Mouse (Mus musculus) forebrain, embryonic 15.5 days (tissue): ENCODE measurements around the gene Tars. TPM values are rescaled to one million over a fixed set of nuclear protein-coding genes. Genes with fewer than 3 reads are reported as not detected.

ENCODE experiments used
- ATAC-seq: fragments of 200-750 bp; cut with Nextera tagmentation; replicated peaks from 2 replicates; pipeline ENCODE4 v1.8.0; 2017; ENCODE audit warnings: mild to moderate bottlenecking, moderate TSS enrichment, moderate library complexity
- H3K27ac ChIP-seq: fragments of 300-500 bp; sonication (generic); replicated peaks from 2 replicates; pipeline ENCODE4 v1.5.1; 2015; ENCODE audit warnings: mild to moderate bottlenecking, inconsistent platforms
- H3K27me3 ChIP-seq: fragments of 300-500 bp; sonication (generic); 2 replicates; pipeline ENCODE4 v1.6.1; 2015; ENCODE audit warnings: inconsistent platforms
- H3K36me3 ChIP-seq: fragments of 300-500 bp; sonication (generic); 2 replicates; pipeline ENCODE4 v1.6.1; 2015; ENCODE audit warnings: mild to moderate bottlenecking, inconsistent platforms
- H3K4me1 ChIP-seq: fragments of 300-500 bp; sonication (generic); 2 replicates; pipeline ENCODE4 v1.6.1; 2015; ENCODE audit warnings: inconsistent platforms
- H3K4me2 ChIP-seq: fragments of 300-500 bp; sonication (generic); replicated peaks from 2 replicates; pipeline ENCODE4 v1.6.1; 2015; ENCODE audit warnings: mild to moderate bottlenecking, inconsistent platforms
- H3K4me3 ChIP-seq: fragments of 300-500 bp; sonication (generic); 2 replicates; pipeline ENCODE4 v1.5.1; 2015; ENCODE audit warnings: mild to moderate bottlenecking, inconsistent platforms
- H3K9ac ChIP-seq: fragments of 300-500 bp; sonication (generic); replicated peaks from 2 replicates; pipeline ENCODE4 v1.6.1; 2015; ENCODE audit warnings: mild to moderate bottlenecking, inconsistent platforms
- H3K9me3 ChIP-seq: fragments of 300-500 bp; sonication (generic); 2 replicates; pipeline ENCODE4 v1.6.1; 2016; ENCODE audit warnings: inconsistent platforms
- WGBS: fragments of 180-500 bp; shearing (Covaris S2); methylation state at CpG from one replicate; pipeline ENCODE4 v1.1.7; 2015; ENCODE audit warnings: mixed read lengths; 5-methylcytosine and 5-hydroxymethylcytosine counted together
- polyA plus RNA-seq: library from polyadenylated mRNA; unstranded; fragments of >200 nt; fragmentation: Nextera tagmentation; extraction: Ambion mirVana; gene quantifications from 2 replicates; pipeline ENCODE4 v1.2.1, GENCODE M21; 2015

The Tars gene
- polyA plus RNA-seq: 55.4 and 56.3 TPM in 2 replicates

GRCm38 (mm10) chr15:11399356-11400067 is at the start of gene Tars:
Gene Tars (minus strand): TSS chr15:11399665.
- under 1% methylated on average over 42 of the region's 42 CpGs for WGBS
- Histone ChIP-seq H3K9ac (peak within 1 kb of the TSS; percentile 77), H3K9me3 (no peaks in the 10 kb centered on the region), H3K27ac (0 out of 2 replicates have a peak within 1 kb of the TSS, but pooled peaks have one; percentile 35), H3K36me3 (no peaks in the 10 kb centered on the region), H3K27me3 (no peaks in the 10 kb centered on the region), H3K4me2 (peak within 1 kb of the TSS; percentile 75), H3K4me1 (peaks cover 19% of the 10 kb centered on the region), H3K4me3 (peak within 1 kb of the TSS; percentile 65)
- ATAC-seq: peak; percentile 100

- H3K27me3 ChIP-seq: no peaks in the 10 kb centered on the region
- H3K4me1 ChIP-seq: no peaks in the 10 kb centered on the region
- H3K4me2 ChIP-seq: no peak overlapping the region
- H3K27ac ChIP-seq: no peak overlapping the region
- H3K9me3 ChIP-seq: no peaks in the 10 kb centered on the region
- no peaks in the 10 kb centered on the region for H3K36me3 ChIP-seq
- no peak overlapping the region for H3K9ac ChIP-seq
- no peak for ATAC-seq
- WGBS: 95% methylated on average over 4 of the region's 4 CpGs
- no peak overlapping the region for H3K4me3 ChIP-seq
Observed at GRCm38 (mm10) chr15:11437361-11437760, 37.9 kb upstream of the Tars start.

- H3K4me1 ChIP-seq: no peaks in the 10 kb centered on the region
- no peak for ATAC-seq
- no peak overlapping the region for H3K4me3 ChIP-seq
- WGBS: 93% methylated on average over 15 of the region's 15 CpGs
- H3K27ac ChIP-seq: no peak overlapping the region
- H3K27me3 ChIP-seq: no peaks in the 10 kb centered on the region
- H3K36me3 ChIP-seq: no peaks in the 10 kb centered on the region
- H3K9me3 ChIP-seq: no peaks in the 10 kb centered on the region
- H3K4me2 ChIP-seq: no peak overlapping the region
- H3K9ac ChIP-seq: no peak overlapping the region
Observed at GRCm38 (mm10) chr15:11436709-11437280, 37.3 kb upstream of the Tars start.

GRCm38 (mm10) chr15:11426899-11427298 is 27.4 kb upstream of the Tars start:
- H3K4me2 ChIP-seq: no peak overlapping the region
- 55% methylated on average over 2 of the region's 2 CpGs for WGBS

GRCm38 (mm10) chr15:11413484-11413883 is 14.0 kb upstream of the Tars start:
- H3K27me3 ChIP-seq: no peaks in the 10 kb centered on the region
- H3K36me3 ChIP-seq: no peaks in the 10 kb centered on the region
- no peak overlapping the region for H3K27ac ChIP-seq
- WGBS: 94% methylated on average over 1 of the region's 1 CpGs
- no peak overlapping the region for H3K4me3 ChIP-seq
- H3K4me2 ChIP-seq: no peak overlapping the region
- no peaks in the 10 kb centered on the region for H3K9me3 ChIP-seq
- H3K9ac ChIP-seq: no peak overlapping the region
- no peaks in the 10 kb centered on the region for H3K4me1 ChIP-seq
- ATAC-seq: no peak

More at GRCm38 (mm10) chr15:11426899-11427298, 27.4 kb upstream of the Tars start:
- ATAC-seq: no peak
- Histone ChIP-seq H3K4me3 (no peak overlapping the region), H3K9me3 (no peaks in the 10 kb centered on the region), H3K9ac (no peak overlapping the region), H3K27ac (no peak overlapping the region), H3K4me1 (no peaks in the 10 kb centered on the region), H3K36me3 (no peaks in the 10 kb centered on the region), H3K27me3 (no peaks in the 10 kb centered on the region)

- no peak for ATAC-seq
- no peak overlapping the region for H3K4me2 ChIP-seq
- WGBS: 86% methylated on average over 2 of the region's 2 CpGs
Observed at GRCm38 (mm10) chr15:11412542-11412941, 13.1 kb upstream of the Tars start.

GRCm38 (mm10) chr15:11411846-11412245 is 12.4 kb upstream of the Tars start:
- Histone ChIP-seq H3K4me3 (no peak overlapping the region), H3K27ac (no peak overlapping the region), H3K36me3 (no peaks in the 10 kb centered on the region), H3K4me2 (no peak overlapping the region), H3K9ac (no peak overlapping the region), H3K9me3 (no peaks in the 10 kb centered on the region), H3K4me1 (no peaks in the 10 kb centered on the region), H3K27me3 (no peaks in the 10 kb centered on the region)
- WGBS: 69% methylated on average over 7 of the region's 7 CpGs
- no peak for ATAC-seq

More at GRCm38 (mm10) chr15:11412542-11412941, 13.1 kb upstream of the Tars start:
- H3K36me3 ChIP-seq: no peaks in the 10 kb centered on the region
- no peaks in the 10 kb centered on the region for H3K27me3 ChIP-seq
- no peaks in the 10 kb centered on the region for H3K4me1 ChIP-seq
- no peak overlapping the region for H3K27ac ChIP-seq
- H3K9ac ChIP-seq: no peak overlapping the region
- H3K4me3 ChIP-seq: no peak overlapping the region
- no peaks in the 10 kb centered on the region for H3K9me3 ChIP-seq

- Histone ChIP-seq H3K4me3 (no peak overlapping the region), H3K4me1 (no peaks in the 10 kb centered on the region), H3K27ac (no peak overlapping the region), H3K4me2 (no peak overlapping the region), H3K27me3 (no peaks in the 10 kb centered on the region), H3K9ac (no peak overlapping the region), H3K9me3 (no peaks in the 10 kb centered on the region), H3K36me3 (no peaks in the 10 kb centered on the region)
- 40% methylated on average over 7 of the region's 7 CpGs for WGBS
- peak; percentile 74 for ATAC-seq
Observed at GRCm38 (mm10) chr15:11408155-11408826, 8.8 kb upstream of the Tars start.

GRCm38 (mm10) chr15:11407381-11407780 is 7.9 kb upstream of the Tars start:
- 14% methylated on average over 8 of the region's 8 CpGs for WGBS
- no peak overlapping the region for H3K4me2 ChIP-seq
- no peaks in the 10 kb centered on the region for H3K27me3 ChIP-seq
- no peak overlapping the region for H3K9ac ChIP-seq
- no peaks in the 10 kb centered on the region for H3K9me3 ChIP-seq
- no peak overlapping the region for H3K27ac ChIP-seq
- no peaks in the 10 kb centered on the region for H3K4me1 ChIP-seq
- ATAC-seq: peak; percentile 52; the same call in 1 of the 2 replicates
- H3K4me3 ChIP-seq: no peak overlapping the region
- H3K36me3 ChIP-seq: no peaks in the 10 kb centered on the region

GRCm38 (mm10) chr15:11406769-11407168 is 7.3 kb upstream of the Tars start:
- 21% methylated on average over 9 of the region's 9 CpGs for WGBS
- no peaks in the 10 kb centered on the region for H3K4me1 ChIP-seq
- no peak overlapping the region for H3K9ac ChIP-seq
- no peaks in the 10 kb centered on the region for H3K36me3 ChIP-seq
- H3K9me3 ChIP-seq: no peaks in the 10 kb centered on the region
- ATAC-seq: no peak
- no peaks in the 10 kb centered on the region for H3K27me3 ChIP-seq
- H3K27ac ChIP-seq: no peak overlapping the region
- H3K4me2 ChIP-seq: no peak overlapping the region
- H3K4me3 ChIP-seq: no peak overlapping the region

GRCm38 (mm10) chr15:11398676-11399350 is 652 bp downstream of the Tars start:
- Histone ChIP-seq H3K9me3 (no peaks in the 10 kb centered on the region), H3K9ac (peak overlapping the region; percentile 77), H3K36me3 (peaks cover 5% of the 10 kb centered on the region; the same call in 1 of the 2 replicates), H3K27ac (no peak overlapping the region), H3K4me2 (peak overlapping the region; percentile 75), H3K27me3 (no peaks in the 10 kb centered on the region), H3K4me3 (peak overlapping the region; percentile 65), H3K4me1 (peaks cover 19% of the 10 kb centered on the region)
- 8% methylated on average over 10 of the region's 10 CpGs for WGBS
- ATAC-seq: no peak

GRCm38 (mm10) chr15:11396421-11396820 is 3.0 kb downstream of the Tars start:
- Histone ChIP-seq H3K36me3 (peaks cover 29% of the 10 kb centered on the region), H3K27ac (no peak overlapping the region), H3K4me1 (peaks cover 19% of the 10 kb centered on the region), H3K9me3 (no peaks in the 10 kb centered on the region), H3K4me3 (no peak overlapping the region), H3K9ac (no peak overlapping the region), H3K27me3 (no peaks in the 10 kb centered on the region), H3K4me2 (no peak overlapping the region)
- 93% methylated on average over 6 of the region's 6 CpGs for WGBS
- ATAC-seq: no peak
